Mouse (Mus musculus) embryonic facial prominence, embryonic 14.5 days (tissue): ENCODE data around the gene Gm3259. TPM values are rescaled to one million over a fixed set of nuclear protein-coding genes. Genes with fewer than 3 reads are reported as not detected.
"Not testable (repeated sequence)": the region's sequence is repeated elsewhere in the genome, so short reads cannot be mapped to it uniquely, and the experiment has no call there.

ENCODE experiments used
- ATAC-seq: fragments of 200-750 bp; cut with Nextera tagmentation; 2 replicates; pipeline ENCODE4 v1.8.0; 2017; ENCODE audit warnings: low read depth, moderate number of reproducible peaks, moderate TSS enrichment
- DNase-seq: peaks from one replicate; pipeline ENCODE4 v3.0.0-alpha.2; 2015; ENCODE audit warnings: low spot score
- H3K27ac ChIP-seq: fragments of 300-500 bp; sonication (generic); replicated peaks from 2 replicates; pipeline ENCODE4 v1.5.1; 2014; ENCODE audit warnings: low read depth, mild to moderate bottlenecking, low read length, moderate library complexity
- H3K27me3 ChIP-seq: fragments of 300-500 bp; sonication (generic); replicated peaks from 2 replicates; pipeline ENCODE4 v1.6.1; 2014; ENCODE audit warnings: low read length; ENCODE audit not compliant: control insufficient read depth, insufficient read depth
- H3K36me3 ChIP-seq: fragments of 300-500 bp; sonication (generic); 2 replicates; pipeline ENCODE4 v1.6.1; 2014; ENCODE audit warnings: low read length, mixed read lengths; ENCODE audit not compliant: control insufficient read depth, insufficient read depth
- H3K4me1 ChIP-seq: fragments of 300-500 bp; sonication (generic); 2 replicates; pipeline ENCODE4 v1.6.1; 2014; ENCODE audit warnings: antibody characterized with exemption, low read length; ENCODE audit not compliant: control insufficient read depth, insufficient read depth
- H3K4me2 ChIP-seq: fragments of 300-500 bp; sonication (generic); 2 replicates; pipeline ENCODE4 v1.6.1; 2014; ENCODE audit warnings: low read depth, mild to moderate bottlenecking, low read length, moderate library complexity, mixed read lengths
- H3K4me3 ChIP-seq: fragments of 300-500 bp; sonication (generic); 2 replicates; pipeline ENCODE4 v1.5.1; 2014; ENCODE audit warnings: low read depth, mild to moderate bottlenecking, low read length
- H3K9ac ChIP-seq: fragments of 300-500 bp; sonication (generic); 2 replicates; pipeline ENCODE4 v1.6.1; 2014; ENCODE audit warnings: low read depth, mild to moderate bottlenecking, low read length, moderate library complexity, mixed read lengths
- H3K9me3 ChIP-seq: fragments of 300-500 bp; sonication (generic); 2 replicates; pipeline ENCODE4 v1.6.1; 2016; ENCODE audit warnings: low read length; ENCODE audit not compliant: control insufficient read depth
- WGBS: fragments of 180-500 bp; shearing (Covaris S2); extraction: QIAGEN DNeasy Blood & Tissue Kit; methylation state at CpG from one replicate; pipeline ENCODE4 v1.1.7; 2014; 5-methylcytosine and 5-hydroxymethylcytosine counted together
- polyA plus RNA-seq: library from polyadenylated mRNA; unstranded; fragments of >200 nt; fragmentation: Nextera tagmentation; extraction: Ambion mirVana; gene quantifications from 2 replicates; pipeline ENCODE4 v1.2.1, GENCODE M21; 2014

Gene Gm3259
- not detected in 2 replicates for polyA plus RNA-seq

- not testable (repeated sequence) for H3K4me3 ChIP-seq, H3K9me3 ChIP-seq, ATAC-seq, DNase-seq, H3K9ac ChIP-seq, H3K4me1 ChIP-seq, H3K27me3 ChIP-seq, H3K4me2 ChIP-seq, H3K27ac ChIP-seq, H3K36me3 ChIP-seq
- 66% methylated on average over 2 of the region's 2 CpGs for WGBS
Measured at GRCm38 (mm10) chr5:95305611-95306010, at the start of gene Gm3259. Gene Gm3259 (plus strand): TSS chr5:95305911.

GRCm38 (mm10) chr5:95272668-95273067, 33.0 kb upstream of the Gm3259 start, which contains the start of gene Gm10424:
Gene Gm10424 (minus strand): TSS chr5:95272768.
- not testable (repeated sequence) for H3K36me3 ChIP-seq, H3K27ac ChIP-seq, H3K4me3 ChIP-seq, H3K9me3 ChIP-seq, H3K4me2 ChIP-seq, H3K4me1 ChIP-seq, DNase-seq, H3K27me3 ChIP-seq, ATAC-seq, H3K9ac ChIP-seq
- no CpG with 5 or more reads among the region's 1 CpGs for WGBS

Other genes starting within 250 kb of the Gm3259 start
- not detected in 2 replicates for gene Gm7942, start 199.0 kb upstream of the Gm3259 start, polyA plus RNA-seq
- gene Gm16513, start 123.3 kb upstream of the Gm3259 start, polyA plus RNA-seq: not detected in 2 replicates
- not detected in 2 replicates for gene Gm10424, start 33.1 kb upstream of the Gm3259 start, polyA plus RNA-seq
- not detected in 2 replicates for gene D5Ertd577e, start 150.9 kb downstream of the Gm3259 start, polyA plus RNA-seq
- not detected in 2 replicates for gene Gm3286, start 204.8 kb downstream of the Gm3259 start, polyA plus RNA-seq